Mouse (Mus musculus): ENCODE results near the gene Trim68. TPM values are rescaled to one million over a fixed set of nuclear protein-coding genes. Genes with fewer than 3 reads are reported as not detected.
A peak's percentile ranks its signal among the peaks of the same experiment; 100 is the strongest.
"Not testable (repeated sequence)": the region's sequence is repeated elsewhere in the genome, so short reads cannot be mapped to it uniquely, and the experiment has no call there.

Trim68 gene
- 1 to 10 TPM; 5.5 to 6.7 TPM for total RNA-seq (2021)

- intact Hi-C loops (cut with DNase I), result no loop called here
- DNase-seq (ENCODE audit: low spot score in 2 of 2), result peak; percentile 87 to 90
Measured at GRCm38 (mm10) chr7:102686944-102687501, at the start of gene Trim68. TSS of gene Trim68 (minus strand) at chr7:102687327.

- intact Hi-C loops (cut with DNase I), result no loop called here
- DNase-seq (ENCODE audit: low spot score in 2 of 2), result no peak
Measured at GRCm38 (mm10) chr7:102733793-102734192, 46.7 kb upstream of the Trim68 start.

GRCm38 (mm10) chr7:102727391-102727790 is 40.3 kb upstream of the Trim68 start, which contains the start of gene Olfr559:
TSS of gene Olfr559 (minus strand) at chr7:102727491.
- no peak for DNase-seq (ENCODE audit: low spot score in 2 of 2)
- intact Hi-C loops (cut with DNase I), result no loop called here

- intact Hi-C loops (cut with DNase I), result no loop called here
- no peak for DNase-seq (ENCODE audit: low spot score in 2 of 2)
Measured at GRCm38 (mm10) chr7:102718970-102719369, 31.8 kb upstream of the Trim68 start, which contains the start of gene Olfr33. TSS of gene Olfr33 (minus strand) at chr7:102719070.

GRCm38 (mm10) chr7:102701915-102702314 is 14.8 kb upstream of the Trim68 start, which contains the start of gene Olfr558:
TSS of gene Olfr558 (plus strand) at chr7:102702215.
- DNase-seq (ENCODE audit: low spot score in 2 of 2), result no peak
- intact Hi-C loops (cut with DNase I), result no loop called here

GRCm38 (mm10) chr7:102698461-102698860 is 11.3 kb upstream of the Trim68 start:
- intact Hi-C loops (cut with DNase I), result loop anchor here (10.0 kb wide), 1 partner anchor 184 kb away; no protein-coding TSS in a partner anchor
- no peak for DNase-seq (ENCODE audit: low spot score in 2 of 2)

GRCm38 (mm10) chr7:102695358-102696125 is 8.4 kb upstream of the Trim68 start, which contains the start of gene Olfr557:
TSS of gene Olfr557 (plus strand) at chr7:102695910.
- no peak for DNase-seq (ENCODE audit: low spot score in 2 of 2)
- intact Hi-C loops (cut with DNase I), result loop anchor here (2.0 to 10.0 kb wide), 2 partner anchors 181 to 223 kb away; no protein-coding TSS in a partner anchor

GRCm38 (mm10) chr7:102681916-102682315 is 5.2 kb downstream of the Trim68 start:
- DNase-seq (ENCODE audit: low spot score in 2 of 2), result no peak
- intact Hi-C loops (cut with DNase I), result no loop called here

GRCm38 (mm10) chr7:102676225-102676624 is 10.9 kb downstream of the Trim68 start:
- DNase-seq (ENCODE audit: low spot score in 2 of 2), result no peak
- intact Hi-C loops (cut with DNase I), result no loop called here

GRCm38 (mm10) chr7:102665378-102665777 is 21.7 kb downstream of the Trim68 start:
- DNase-seq (ENCODE audit: low spot score in 2 of 2), result no peak
- intact Hi-C loops (cut with DNase I), result loop anchor here (5.0 to 10.0 kb wide), 2 partner anchors 249 to 1207 kb away; partner anchors contain the start of gene Olfr571

- intact Hi-C loops (cut with DNase I), result loop anchor here (10.0 kb wide), 1 partner anchor 250 kb away; the partner anchor contains the start of gene Olfr571
- no peak for DNase-seq (ENCODE audit: low spot score in 2 of 2)
Measured at GRCm38 (mm10) chr7:102664599-102664998, 22.5 kb downstream of the Trim68 start, which contains the start of gene Olfr556. TSS of gene Olfr556 (plus strand) at chr7:102664899.

- DNase-seq (ENCODE audit: low spot score in 2 of 2), result no peak
- intact Hi-C loops (cut with DNase I), result no loop called here
Measured at GRCm38 (mm10) chr7:102658523-102658922, 28.6 kb downstream of the Trim68 start, which contains the start of gene Olfr555. TSS of gene Olfr555 (plus strand) at chr7:102658823.

GRCm38 (mm10) chr7:102644945-102645344 is 42.2 kb downstream of the Trim68 start:
- DNase-seq (ENCODE audit: low spot score in 2 of 2); intact Hi-C loops (cut with DNase I): not testable (repeated sequence)

- intact Hi-C loops (cut with DNase I), result no loop called here
- no peak for DNase-seq (ENCODE audit: low spot score in 2 of 2)
Measured at GRCm38 (mm10) chr7:102638132-102638531, 49.0 kb downstream of the Trim68 start, which contains the start of gene Olfr554. TSS of gene Olfr554 (plus strand) at chr7:102638432.

GRCm38 (mm10) chr7:102636665-102637064 is 50.5 kb downstream of the Trim68 start:
- intact Hi-C loops (cut with DNase I), result loop anchor here (2.0 kb wide), 1 partner anchor 124 kb away; no protein-coding TSS in a partner anchor
- DNase-seq (ENCODE audit: low spot score in 2 of 2), result peak in 1 of 2 experiments; percentile 10

Other genes with a start within 250 kb of the Trim68 start
- gene Rrm1, start 245.6 kb downstream of the Trim68 start, total RNA-seq (2021), result 10 to 100 TPM; 10.8 to 13.0 TPM
- gene Olfr543, start 205.6 kb downstream of the Trim68 start, total RNA-seq (2021), result not detected
- gene Olfr544, start 199.0 kb downstream of the Trim68 start, total RNA-seq (2021), result not detected
- not detected for gene Olfr545, start 187.8 kb downstream of the Trim68 start, total RNA-seq (2021)
- not detected for gene Olfr547, start 152.6 kb downstream of the Trim68 start, total RNA-seq (2021)
- not detected for gene Olfr548-ps1, start 146.4 kb downstream of the Trim68 start, total RNA-seq (2021)
- not detected for gene Olfr549, start 137.5 kb downstream of the Trim68 start, total RNA-seq (2021)
- 1 to 10 TPM; 2.0 to 4.3 TPM for gene Trim21, start 121.8 kb downstream of the Trim68 start, total RNA-seq (2021)
- under 1 TPM; 0.42 to 0.50 TPM for gene Olfr550, start 115.9 kb downstream of the Trim68 start, total RNA-seq (2021)
- not detected for gene Olfr551, start 95.4 kb downstream of the Trim68 start, total RNA-seq (2021)
- gene Olfr552, start 89.6 kb downstream of the Trim68 start, total RNA-seq (2021), result under 1 TPM in 1 of 2 experiments, not detected in 1; 0.27 TPM
- gene Olfr553, start 69.1 kb downstream of the Trim68 start, total RNA-seq (2021), result not detected
- not detected for gene Olfr554, start 48.9 kb downstream of the Trim68 start, total RNA-seq (2021)
- not detected for gene Olfr555, start 28.5 kb downstream of the Trim68 start, total RNA-seq (2021)
- not detected for gene Olfr556, start 22.4 kb downstream of the Trim68 start, total RNA-seq (2021)
- under 1 TPM in 1 of 2 experiments, not detected in 1; 0.25 TPM for gene Olfr557, start 8.6 kb upstream of the Trim68 start, total RNA-seq (2021)
- gene Olfr558, start 14.9 kb upstream of the Trim68 start, total RNA-seq (2021), result under 1 TPM; 0.12 to 0.29 TPM
- gene Olfr33, start 31.7 kb upstream of the Trim68 start, total RNA-seq (2021), result not detected
- gene Olfr559, start 40.2 kb upstream of the Trim68 start, total RNA-seq (2021), result not detected
- gene Olfr560, start 72.0 kb upstream of the Trim68 start, total RNA-seq (2021), result under 1 TPM; 0.27 to 0.54 TPM
- under 1 TPM; 0.72 to 0.77 TPM for gene Olfr78, start 72.1 kb upstream of the Trim68 start, total RNA-seq (2021)
- gene Olfr561, start 83.9 kb upstream of the Trim68 start, total RNA-seq (2021), result not detected
- not detected for gene Olfr564, start 116.2 kb upstream of the Trim68 start, total RNA-seq (2021)
- gene Olfr566, start 171.4 kb upstream of the Trim68 start, total RNA-seq (2021), result not detected
- not detected for gene Olfr568, start 189.8 kb upstream of the Trim68 start, total RNA-seq (2021)
- gene Olfr569, start 203.6 kb upstream of the Trim68 start, total RNA-seq (2021), result not detected
- gene Olfr570, start 207.2 kb upstream of the Trim68 start, total RNA-seq (2021), result not detected
- not detected for gene Olfr571, start 230.2 kb upstream of the Trim68 start, total RNA-seq (2021)
- not detected for gene Olfr572, start 237.1 kb upstream of the Trim68 start, total RNA-seq (2021)